Mouse (Mus musculus): ENCODE data around the gene Spint3.

Spint3 gene

GRCm38 (mm10) chr2:164549963-164550894 lies 23.0 kb downstream of the Spint3 start:
- no peak for DNase-seq

- DNase-seq: no peak
Observed at GRCm38 (mm10) chr2:164549338-164549737, 23.9 kb downstream of the Spint3 start.

- DNase-seq: no peak
Observed at GRCm38 (mm10) chr2:164544454-164545097, 28.7 kb downstream of the Spint3 start.

- DNase-seq: no peak
Observed at GRCm38 (mm10) chr2:164543745-164544144, 29.5 kb downstream of the Spint3 start.

GRCm38 (mm10) chr2:164542598-164542997 lies 30.7 kb downstream of the Spint3 start:
- DNase-seq: no peak

- no peak for DNase-seq
Observed at GRCm38 (mm10) chr2:164542132-164542531, 31.1 kb downstream of the Spint3 start.

GRCm38 (mm10) chr2:164540652-164541427 lies 32.4 kb downstream of the Spint3 start:
- DNase-seq: no peak

- DNase-seq: no peak
Observed at GRCm38 (mm10) chr2:164537003-164537402, 36.3 kb downstream of the Spint3 start.

GRCm38 (mm10) chr2:164534315-164534714 lies 38.9 kb downstream of the Spint3 start:
- no peak for DNase-seq

- DNase-seq: peak; percentile 79 to 87
Observed at GRCm38 (mm10) chr2:164531169-164531568, 42.1 kb downstream of the Spint3 start.

GRCm38 (mm10) chr2:164528557-164528956 lies 44.7 kb downstream of the Spint3 start:
- no peak for DNase-seq

GRCm38 (mm10) chr2:164523301-164523773 lies 49.9 kb downstream of the Spint3 start:
- peak in 1 of 2 experiments; percentile 31 for DNase-seq

- no peak for DNase-seq
Observed at GRCm38 (mm10) chr2:164522280-164522679, 51.0 kb downstream of the Spint3 start.

- DNase-seq: no peak
Observed at GRCm38 (mm10) chr2:164521841-164522240, 51.4 kb downstream of the Spint3 start.

GRCm38 (mm10) chr2:164520782-164521181 lies 52.5 kb downstream of the Spint3 start:
- DNase-seq: peak; percentile 23 to 57

All from cerebellum, postnatal 25 days (tissue).